Mouse (Mus musculus) frontal cortex, postnatal 25 days (tissue): Measurements from ENCODE around the gene Ssxb1.
"Not testable (repeated sequence)": the region's sequence is repeated elsewhere in the genome, so short reads cannot be mapped to it uniquely, and the experiment has no call there.

Experiments used
- DNase-seq, 2 experiments: peaks; one replicate each; pipeline ENCODE4 v3.0.0; 2022; ENCODE audit warnings: low spot score in 2 of 2

The Ssxb1 gene

DNA sequence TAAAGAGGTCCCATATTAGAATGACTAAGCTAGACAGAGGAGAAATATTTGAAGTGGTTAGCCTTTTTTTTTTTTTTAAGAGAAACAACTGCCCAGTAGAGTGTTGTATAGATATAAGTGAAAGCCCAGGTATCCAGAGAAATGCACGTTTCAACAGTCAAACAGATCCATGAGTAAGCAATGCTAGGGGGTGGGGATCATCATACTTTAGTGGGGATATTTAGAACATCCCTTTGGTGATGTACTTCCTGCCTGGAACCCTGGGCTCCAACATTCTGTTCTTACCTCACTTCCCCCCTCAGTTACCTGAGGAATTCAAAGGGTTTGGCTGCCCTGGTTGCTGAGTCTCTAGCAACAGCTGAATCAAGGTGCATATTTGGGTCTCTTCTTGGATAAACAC lies at the start of gene Ssxb1:
Gene Ssxb1, plus strand, starts transcription at position 301 of the 400 bp plus-strand sequence.
- not testable (repeated sequence) for DNase-seq

DNA sequence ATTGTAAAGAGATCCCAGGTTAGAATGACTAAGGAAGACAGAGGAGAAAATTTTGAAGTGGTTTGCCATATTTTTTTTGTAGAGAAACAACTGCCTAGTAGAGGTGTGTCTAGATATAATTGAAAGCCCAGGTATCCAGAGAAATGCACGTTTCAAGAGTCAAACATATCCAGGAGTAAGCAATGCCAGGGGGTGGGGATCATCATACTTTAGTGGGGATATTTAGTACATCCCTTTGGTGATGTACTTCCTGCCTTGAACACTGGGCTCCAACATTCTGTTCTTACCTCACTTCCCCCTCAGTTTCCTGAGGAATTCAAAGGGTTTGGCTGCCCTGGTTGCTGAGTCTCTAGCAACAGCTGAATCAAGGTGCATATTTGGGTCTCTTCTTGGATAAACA lies 46.4 kb upstream of the Ssxb1 start, which contains the start of gene Ssxb9:
Gene Ssxb9, plus strand, starts transcription at position 301 of the 400 bp plus-strand sequence.
- not testable (repeated sequence) for DNase-seq

GRCm38 (mm10) chrX:8461626-8462025 lies 48.5 kb downstream of the Ssxb1 start, which contains the start of gene Ssxb2:
Gene Ssxb2, minus strand, starts transcription at chrX:8461726.
- DNase-seq, result not testable (repeated sequence)
